Mouse (Mus musculus): ENCODE data around the gene Pnpo. TPM values are rescaled to one million over a fixed set of nuclear protein-coding genes. Genes with fewer than 3 reads are reported as not detected.

Pnpo gene
- polyA plus RNA-seq, 1 experiment from 2014 or later, result 20.9 TPM

- DNase-seq (no peak), ATAC-seq (ENCODE audit: low FRiP score, low TSS enrichment) (no peak)
- H3K4me2 ChIP-seq (ENCODE audit: low read length), result no peak overlapping the region
- no peaks in the 10 kb centered on the region for H3K27me3 ChIP-seq (ENCODE audit: control insufficient read depth, insufficient read depth, low read length)
- no peaks in the 10 kb centered on the region for H3K9me3 ChIP-seq (ENCODE audit: control insufficient read depth, low read length)
- H3K36me3 ChIP-seq (ENCODE audit: control insufficient read depth, insufficient read depth, low read length), result no peaks in the 10 kb centered on the region
- H3K27ac ChIP-seq (replicated peaks; ENCODE audit: low read depth, low read length), result no peak overlapping the region
- H3K9ac ChIP-seq (replicated peaks; ENCODE audit: low read length), result no peak overlapping the region
- no peak overlapping the region for H3K4me3 ChIP-seq (replicated peaks; ENCODE audit: low read depth, low read length)
- WGBS, result 89% methylated on average over 5 of the region's 5 CpGs
- H3K4me1 ChIP-seq (ENCODE audit: control insufficient read depth, insufficient read depth, low read length), result peaks cover 24% of the 10 kb centered on the region
Observed at GRCm38 (mm10) chr11:96974813-96975212, 31.0 kb upstream of the Pnpo start.

DNA sequence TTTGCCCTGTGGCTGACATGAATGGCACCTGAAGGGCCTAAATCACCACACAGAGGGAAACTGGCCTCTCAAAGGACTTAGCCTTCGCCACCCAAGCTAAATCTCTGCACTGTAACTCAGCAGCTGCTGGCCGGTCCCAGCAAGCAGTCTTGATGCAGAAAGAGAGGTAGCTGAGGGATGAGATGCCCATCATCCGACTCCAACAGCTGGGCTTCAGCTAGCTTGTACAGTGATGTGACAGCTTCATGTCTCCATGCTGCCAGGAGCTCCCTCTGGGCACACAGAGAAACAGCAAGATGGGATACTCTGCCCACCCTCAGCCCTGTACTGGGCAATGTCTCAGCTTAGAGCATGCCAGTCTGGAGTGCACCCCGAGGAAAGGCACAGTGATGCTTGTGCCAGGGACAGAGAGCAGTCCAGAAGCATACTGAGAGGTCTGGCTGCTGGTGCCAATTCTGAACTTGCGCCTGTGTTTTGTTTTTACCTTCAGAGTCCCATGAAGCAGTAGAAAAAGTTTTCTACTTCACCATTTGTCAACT is 29.7 kb upstream of the Pnpo start:
- no peak overlapping the region for H3K4me2 ChIP-seq (ENCODE audit: low read length)
- no peak overlapping the region for H3K9ac ChIP-seq (replicated peaks; ENCODE audit: low read length)
- no peaks in the 10 kb centered on the region for H3K36me3 ChIP-seq (ENCODE audit: control insufficient read depth, insufficient read depth, low read length)
- peak overlapping the region; percentile 14 for H3K27ac ChIP-seq (replicated peaks; ENCODE audit: low read depth, low read length)
- ATAC-seq (ENCODE audit: low FRiP score, low TSS enrichment) (no peak), DNase-seq (no peak)
- H3K4me3 ChIP-seq (replicated peaks; ENCODE audit: low read depth, low read length), result no peak overlapping the region
- peaks cover 23% of the 10 kb centered on the region for H3K4me1 ChIP-seq (ENCODE audit: control insufficient read depth, insufficient read depth, low read length)
- H3K9me3 ChIP-seq (ENCODE audit: control insufficient read depth, low read length), result no peaks in the 10 kb centered on the region
- WGBS, result 78% methylated on average over 5 of the region's 5 CpGs
- H3K27me3 ChIP-seq (ENCODE audit: control insufficient read depth, insufficient read depth, low read length), result no peaks in the 10 kb centered on the region

DNA sequence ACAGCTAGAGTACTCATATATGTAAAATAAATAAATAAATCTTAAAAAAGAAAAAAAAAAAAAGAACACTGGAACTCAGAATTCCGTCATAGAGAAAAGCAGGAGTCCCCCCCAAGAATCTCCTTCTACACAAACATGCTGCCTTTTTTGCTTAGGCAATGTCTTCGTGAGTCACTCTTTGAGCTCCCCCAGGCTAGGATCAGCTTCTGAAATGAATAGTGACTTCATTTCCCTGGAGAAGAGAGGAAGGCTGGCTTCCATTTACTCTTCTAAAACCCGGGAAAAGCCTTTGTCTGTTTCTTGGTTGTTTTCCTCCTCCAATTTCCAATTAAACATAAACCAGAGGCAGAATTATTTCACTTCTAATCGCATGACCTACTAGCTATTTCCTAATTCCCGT is 29.1 kb upstream of the Pnpo start:
- DNase-seq (peak; percentile 54), ATAC-seq (ENCODE audit: low FRiP score, low TSS enrichment) (no peak)
- no peaks in the 10 kb centered on the region for H3K27me3 ChIP-seq (ENCODE audit: control insufficient read depth, insufficient read depth, low read length)
- peak overlapping the region; percentile 14 for H3K27ac ChIP-seq (replicated peaks; ENCODE audit: low read depth, low read length)
- no peaks in the 10 kb centered on the region for H3K9me3 ChIP-seq (ENCODE audit: control insufficient read depth, low read length)
- no peaks in the 10 kb centered on the region for H3K36me3 ChIP-seq (ENCODE audit: control insufficient read depth, insufficient read depth, low read length)
- H3K9ac ChIP-seq (replicated peaks; ENCODE audit: low read length), result no peak overlapping the region
- H3K4me1 ChIP-seq (ENCODE audit: control insufficient read depth, insufficient read depth, low read length), result peaks cover 19% of the 10 kb centered on the region
- 72% methylated on average over 5 of the region's 5 CpGs for WGBS
- no peak overlapping the region for H3K4me3 ChIP-seq (replicated peaks; ENCODE audit: low read depth, low read length)
- no peak overlapping the region for H3K4me2 ChIP-seq (ENCODE audit: low read length)

DNA sequence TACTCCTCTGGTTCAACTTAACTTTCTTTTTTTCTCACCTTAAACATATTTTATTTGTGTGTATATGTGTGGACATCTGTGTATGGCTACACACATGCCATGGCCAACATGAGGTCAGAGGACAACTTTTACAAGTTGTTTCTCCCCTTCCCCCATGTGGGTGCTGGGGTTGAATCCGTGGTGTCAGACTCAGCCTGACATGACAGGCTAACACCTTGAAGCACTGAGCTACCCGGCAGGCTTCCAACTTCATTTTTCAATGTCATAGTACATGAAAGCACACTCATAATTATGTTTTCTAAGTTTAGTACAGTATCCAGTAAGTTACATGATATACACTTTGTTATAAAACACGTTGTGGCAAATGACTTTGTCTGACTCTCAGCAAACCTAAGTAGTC is 26.6 kb upstream of the Pnpo start:
- WGBS, result 89% methylated on average over 3 of the region's 3 CpGs
- Histone ChIP-seq H3K27me3 (ENCODE audit: control insufficient read depth, insufficient read depth, low read length) (no peaks in the 10 kb centered on the region), H3K4me3 (replicated peaks; ENCODE audit: low read depth, low read length) (no peak overlapping the region), H3K4me1 (ENCODE audit: control insufficient read depth, insufficient read depth, low read length) (peaks cover 8% of the 10 kb centered on the region; the same call in 1 of the 2 replicates), H3K4me2 (ENCODE audit: low read length) (no peak overlapping the region), H3K9me3 (ENCODE audit: control insufficient read depth, low read length) (no peaks in the 10 kb centered on the region), H3K27ac (replicated peaks; ENCODE audit: low read depth, low read length) (no peak overlapping the region), H3K36me3 (ENCODE audit: control insufficient read depth, insufficient read depth, low read length) (no peaks in the 10 kb centered on the region), H3K9ac (replicated peaks; ENCODE audit: low read length) (no peak overlapping the region)
- DNase-seq, result no peak
- ATAC-seq (ENCODE audit: low FRiP score, low TSS enrichment), result no peak

- Histone ChIP-seq H3K9ac (replicated peaks; ENCODE audit: low read length) (no peak overlapping the region; the same call in 1 of the 2 replicates), H3K27ac (replicated peaks; ENCODE audit: low read depth, low read length) (0 out of 2 replicates have a peak overlapping the region, but pooled peaks have one; percentile 3), H3K4me1 (ENCODE audit: control insufficient read depth, insufficient read depth, low read length) (peaks cover 8% of the 10 kb centered on the region; the same call in 1 of the 2 replicates), H3K9me3 (ENCODE audit: control insufficient read depth, low read length) (no peaks in the 10 kb centered on the region), H3K36me3 (ENCODE audit: control insufficient read depth, insufficient read depth, low read length) (no peaks in the 10 kb centered on the region), H3K4me3 (replicated peaks; ENCODE audit: low read depth, low read length) (no peak overlapping the region), H3K27me3 (ENCODE audit: control insufficient read depth, insufficient read depth, low read length) (no peaks in the 10 kb centered on the region), H3K4me2 (ENCODE audit: low read length) (no peak overlapping the region)
- ATAC-seq (ENCODE audit: low FRiP score, low TSS enrichment) (no peak), DNase-seq (no peak)
- 82% methylated on average over 1 of the region's 1 CpGs for WGBS
Observed at GRCm38 (mm10) chr11:96969746-96970145, 26.0 kb upstream of the Pnpo start.

DNA sequence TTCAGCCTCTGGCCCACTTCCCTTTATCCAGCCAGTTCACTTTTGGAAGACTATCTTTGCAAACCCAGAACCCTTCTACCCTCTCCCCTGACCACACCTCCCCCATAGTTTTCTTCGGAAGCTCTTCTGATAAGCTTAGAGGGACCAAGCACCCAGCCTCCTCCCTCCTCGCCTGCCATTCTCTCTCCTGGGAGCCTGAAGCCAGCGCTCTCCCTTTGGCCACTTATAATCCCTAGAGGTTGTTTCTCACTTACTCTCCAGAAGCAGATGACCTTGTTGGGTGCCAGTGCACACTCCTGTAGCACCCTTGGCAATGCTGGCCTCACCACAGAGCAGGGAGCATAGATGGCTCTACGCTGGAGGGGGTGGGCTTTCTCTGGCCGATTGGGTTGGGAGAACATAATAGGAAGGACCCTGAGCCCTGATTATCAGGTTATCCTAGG is 25.5 kb upstream of the Pnpo start:
- ATAC-seq (ENCODE audit: low FRiP score, low TSS enrichment), result no peak
- Histone ChIP-seq H3K27ac (replicated peaks; ENCODE audit: low read depth, low read length) (no peak overlapping the region), H3K4me3 (replicated peaks; ENCODE audit: low read depth, low read length) (no peak overlapping the region)

DNA sequence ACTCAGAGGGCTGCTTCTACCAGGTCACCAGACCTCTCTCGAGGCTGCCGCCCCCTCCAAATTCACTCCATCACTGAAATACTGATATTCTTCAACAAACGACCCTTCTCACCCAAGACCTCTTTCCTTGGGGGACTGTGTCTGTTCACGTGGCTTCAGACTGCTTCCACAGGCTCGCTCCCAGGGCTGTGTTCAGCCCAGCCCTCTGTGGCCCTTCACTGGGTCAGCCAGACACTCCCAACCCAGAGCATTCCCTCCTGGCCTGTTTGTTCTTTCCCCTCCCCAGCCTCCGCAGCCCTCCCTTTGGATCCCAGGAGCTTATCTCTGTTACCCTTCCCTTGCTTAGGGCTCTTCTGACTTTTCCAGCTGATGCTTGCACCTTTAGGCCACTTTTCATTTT is 24.7 kb upstream of the Pnpo start:
- 72% methylated on average over 6 of the region's 6 CpGs for whole genome bisulfite sequencing
- Histone ChIP-seq H3K4me3 (replicated peaks; ENCODE audit: low read depth, low read length) (no peak overlapping the region), H3K36me3 (ENCODE audit: control insufficient read depth, insufficient read depth, low read length) (no peaks in the 10 kb centered on the region), H3K9ac (replicated peaks; ENCODE audit: low read length) (no peak overlapping the region), H3K9me3 (ENCODE audit: control insufficient read depth, low read length) (no peaks in the 10 kb centered on the region), H3K27me3 (ENCODE audit: control insufficient read depth, insufficient read depth, low read length) (no peaks in the 10 kb centered on the region), H3K27ac (replicated peaks; ENCODE audit: low read depth, low read length) (no peak overlapping the region), H3K4me1 (ENCODE audit: control insufficient read depth, insufficient read depth, low read length) (peaks cover 5% of the 10 kb centered on the region; the same call in 1 of the 2 replicates), H3K4me2 (ENCODE audit: low read length) (no peak overlapping the region)
- ATAC-seq (ENCODE audit: low FRiP score, low TSS enrichment) (no peak), DNase-seq (no peak)

More for the DNA sequence above, 25.5 kb upstream of the Pnpo start:
- Histone ChIP-seq H3K9ac (replicated peaks; ENCODE audit: low read length) (no peak overlapping the region), H3K4me2 (ENCODE audit: low read length) (no peak overlapping the region), H3K9me3 (ENCODE audit: control insufficient read depth, low read length) (no peaks in the 10 kb centered on the region), H3K4me1 (ENCODE audit: control insufficient read depth, insufficient read depth, low read length) (peaks cover 8% of the 10 kb centered on the region; the same call in 1 of the 2 replicates), H3K27me3 (ENCODE audit: control insufficient read depth, insufficient read depth, low read length) (no peaks in the 10 kb centered on the region), H3K36me3 (ENCODE audit: control insufficient read depth, insufficient read depth, low read length) (no peaks in the 10 kb centered on the region)
- no peak for DNase-seq
- 68% methylated on average over 5 of the region's 5 CpGs for WGBS

DNA sequence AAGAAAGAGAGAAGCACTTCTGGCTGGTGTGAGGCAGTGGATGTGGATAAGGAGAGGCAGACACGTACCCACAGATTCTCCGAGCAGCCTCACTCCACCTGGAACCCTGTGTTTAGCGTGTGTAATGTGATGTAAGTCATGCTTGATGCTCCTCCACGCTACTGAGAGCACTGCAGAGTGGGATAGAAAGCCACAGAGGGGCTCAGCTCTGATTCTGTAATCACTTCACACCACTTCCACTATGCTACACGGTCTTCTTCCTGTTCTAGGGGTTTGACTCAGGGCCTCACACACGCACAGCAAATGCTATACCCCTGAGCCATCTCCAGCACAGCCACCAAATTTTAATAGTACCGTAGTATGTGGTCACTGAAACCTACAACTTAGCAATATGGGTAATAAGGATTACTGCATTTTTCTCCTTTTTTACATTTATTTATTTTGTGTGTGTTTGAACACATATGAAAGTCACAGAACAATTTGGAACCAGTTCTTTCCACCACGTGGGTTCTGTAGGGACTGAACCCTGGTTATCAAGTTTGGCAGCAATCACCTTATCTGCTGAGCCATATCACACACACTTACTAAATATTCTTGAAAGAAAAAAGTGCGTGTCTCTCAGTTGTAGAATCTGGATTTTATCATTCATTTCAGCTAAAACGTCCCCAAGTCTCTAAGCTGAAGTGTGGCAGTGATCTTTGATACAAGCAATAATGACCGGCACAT is 23.9 kb upstream of the Pnpo start:
- Histone ChIP-seq H3K27me3 (ENCODE audit: control insufficient read depth, insufficient read depth, low read length) (no peaks in the 10 kb centered on the region), H3K9ac (replicated peaks; ENCODE audit: low read length) (no peak overlapping the region), H3K4me2 (ENCODE audit: low read length) (no peak overlapping the region), H3K36me3 (ENCODE audit: control insufficient read depth, insufficient read depth, low read length) (peaks cover 4% of the 10 kb centered on the region; the same call in 1 of the 2 replicates), H3K4me1 (ENCODE audit: control insufficient read depth, insufficient read depth, low read length) (peaks cover 5% of the 10 kb centered on the region; the same call in 1 of the 2 replicates), H3K9me3 (ENCODE audit: control insufficient read depth, low read length) (no peaks in the 10 kb centered on the region), H3K4me3 (replicated peaks; ENCODE audit: low read depth, low read length) (no peak overlapping the region), H3K27ac (replicated peaks; ENCODE audit: low read depth, low read length) (no peak overlapping the region)
- 90% methylated on average over 11 of the region's 11 CpGs for WGBS
- no peak for ATAC-seq (ENCODE audit: low FRiP score, low TSS enrichment)
- no peak for DNase-seq
